Mouse (Mus musculus) MEL (cell line): Measurements from ENCODE around the gene Dnajb6.

Experiments used
- CTCF ChIP-seq, 3 experiments: IDR thresholded peaks in 2 of 3; conservative IDR thresholded peaks in 1 of 3; 2 replicates each; pipeline ENCODE4 v1.5.1; 2011 to 2012; ENCODE audit warnings: low read length in 3 of 3, low read depth in 2 of 3, mild to moderate bottlenecking in 2 of 3, improper control_type of control experiment in 1 of 3, inconsistent platforms in 1 of 3, mixed read lengths in 1 of 3, moderate library complexity in 1 of 3; ENCODE audit not compliant: control insufficient read depth in 1 of 3, insufficient read depth in 1 of 3, poor library complexity in 1 of 3, severe bottlenecking in 1 of 3
- EP300 ChIP-seq, 2 experiments: IDR thresholded peaks; 2 replicates each; pipeline ENCODE4 v1.6.1; 2011; ENCODE audit warnings: improper control_type of control experiment in 2 of 2, low read length in 2 of 2, low read depth in 1 of 2, mild to moderate bottlenecking in 1 of 2

DNA sequence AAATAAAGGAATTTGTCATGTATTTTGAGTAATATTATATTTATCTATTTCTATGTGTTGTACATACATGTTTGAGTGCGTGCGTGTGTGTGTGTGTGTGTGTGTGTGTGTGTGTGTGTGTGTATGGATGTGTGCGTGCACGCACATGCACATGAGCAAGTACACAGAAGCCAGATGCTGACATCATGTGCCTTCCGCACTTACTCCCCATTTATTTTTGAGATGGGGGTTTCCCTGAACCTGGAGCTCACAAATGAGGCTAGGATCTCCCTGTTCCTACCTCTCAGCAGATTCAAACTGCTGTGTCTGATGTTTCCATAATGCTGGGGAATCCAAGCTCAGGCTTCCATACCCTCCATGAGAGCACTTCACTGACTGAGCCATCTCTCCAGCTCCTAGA is 126.9 kb downstream of the Dnajb6 start:
- TF ChIP-seq EP300 (IDR thresholded peaks at IDR 0.05; ENCODE audit: low read depth in 1 of 2, low read length in 2 of 2) (no peak), CTCF (IDR thresholded peaks at IDR 0.05 in 2 of 3, conservative IDR thresholded peaks at IDR 0.05 in 1 of 3; ENCODE audit: control insufficient read depth in 1 of 3, insufficient read depth in 1 of 3, low read depth in 2 of 3, low read length in 3 of 3, poor library complexity in 1 of 3, severe bottlenecking in 1 of 3) (no peak)
